Mouse (Mus musculus) G1E (cell line): Measurements from ENCODE around the gene Dpf3.

ENCODE experiments used
- CTCF ChIP-seq: IDR thresholded peaks from 2 replicates; pipeline ENCODE4 v1.5.1; 2012; ENCODE audit warnings: low read depth, low read length, inconsistent platforms, mixed read lengths
- GATA2 ChIP-seq: IDR thresholded peaks from 2 replicates; pipeline ENCODE4 v1.6.1; 2012; ENCODE audit warnings: low read depth, low read length, inconsistent platforms, borderline replicate concordance

DNA sequence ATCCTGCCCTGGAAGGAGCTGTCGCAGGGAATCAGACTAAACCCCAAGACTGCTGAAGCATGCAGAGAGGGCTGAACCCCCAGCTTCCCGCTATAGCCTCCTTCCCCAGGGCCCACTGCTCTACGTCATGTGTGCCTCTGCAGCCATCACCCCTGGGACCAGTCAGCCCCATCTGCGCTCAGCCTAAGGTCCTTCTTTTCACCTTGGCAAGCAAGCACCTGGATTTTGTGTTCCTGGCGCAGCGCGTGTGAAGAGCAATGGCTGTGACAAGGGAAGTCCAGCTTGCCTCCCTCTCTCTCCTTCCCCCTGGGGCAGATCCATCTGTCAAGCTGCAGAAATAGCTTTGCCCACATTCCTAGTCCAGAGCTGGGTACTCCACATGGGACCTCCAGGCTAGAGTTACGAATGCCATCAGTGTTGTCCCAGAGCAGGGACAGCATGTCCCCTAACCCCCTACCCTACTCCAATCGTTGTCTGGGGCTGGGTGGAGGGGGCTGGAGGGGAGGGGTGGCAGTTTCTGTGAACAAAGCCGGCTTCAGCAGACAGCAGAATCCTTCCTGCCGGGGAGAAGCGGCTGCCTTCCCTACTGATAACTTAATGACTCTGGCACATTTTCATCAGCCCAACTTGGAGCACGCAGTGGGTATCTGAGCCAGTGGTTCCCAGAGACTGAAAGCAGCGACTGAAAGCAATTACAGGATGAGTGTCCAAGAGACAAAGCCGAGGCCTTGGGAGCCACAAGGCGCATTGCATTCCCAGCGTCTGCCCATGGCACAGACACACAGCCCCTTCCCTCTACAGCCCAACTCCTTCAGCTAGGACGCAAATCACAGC is 185.0 kb downstream of the Dpf3 start:
- TF ChIP-seq CTCF (no peak), GATA2 (no peak)
